Mouse (Mus musculus): ENCODE measurements around the gene C8a.

The C8a gene

GRCm38 (mm10) chr4:104766065-104766464 is 110.1 kb downstream of the C8a start, which contains the start of gene C8b:
Gene C8b, plus strand, starts transcription at chr4:104766317.
- no peak for DNase-seq (ENCODE audit: low spot score)
